In the genomic region with DNA sequence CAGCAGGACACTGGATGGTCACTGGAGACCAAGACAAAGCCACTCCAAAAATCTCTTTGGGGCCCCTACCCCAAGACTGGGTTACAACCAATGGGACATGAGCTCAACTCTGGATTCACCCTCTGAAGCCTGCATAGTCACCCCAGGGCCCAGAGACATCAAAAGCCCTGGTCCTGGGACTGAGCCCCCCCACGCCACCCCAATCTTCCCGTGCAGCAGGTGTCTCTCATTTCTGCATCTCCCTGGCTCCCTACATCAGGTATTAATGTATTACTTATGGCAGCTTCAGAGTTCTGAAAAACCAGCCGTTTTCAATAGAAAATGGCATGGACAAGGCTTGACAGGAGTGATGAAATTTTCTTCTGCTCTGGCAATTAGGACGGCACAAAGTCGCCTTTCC, we compare ENCODE assay signal across 9 mouse cellular contexts. TPM values are rescaled to one million over a fixed set of nuclear protein-coding genes. Genes with fewer than 3 reads are reported as not detected.
DNase-seq lines count a peak whose midpoint lies in the region; ATAC-seq and TF ChIP-seq lines count a peak whose summit lies in the region.
"Had no signal": no experiment of that assay in that cellular context is flagged by ENCODE, and none has a peak within 500 bp of the region (broad histone marks: within the 10 kb centered on the region; RNA-seq: fewer than 3 reads in every experiment).

No protein-coding gene starts in this region.

- H3K9me3 ChIP-seq in lung, embryonic 14.5 days (ENCODE audit: low read depth, low read length): no peaks in the 10 kb centered on the region
- no peaks in the 10 kb centered on the region for H3K9me3 ChIP-seq in forebrain, embryonic 14.5 days (replicated peaks; ENCODE audit: control insufficient read depth, low read length)
- no peaks in the 10 kb centered on the region for H3K9me3 ChIP-seq in hindbrain, embryonic 16.5 days (ENCODE audit: control insufficient read depth, low read length)
- H3K9me3 ChIP-seq in neural tube, embryonic 13.5 days: no peaks in the 10 kb centered on the region
- H3K9me3 ChIP-seq: intestine, embryonic 15.5 days had no signal

- H3K9ac ChIP-seq in lung, embryonic 14.5 days: no peak overlapping the region
- H3K9ac ChIP-seq in forebrain, embryonic 14.5 days (ENCODE audit: low read length): peak overlapping the region; percentile 86; the same call in 1 of the 2 replicates
- peak overlapping the region; percentile 93 for H3K9ac ChIP-seq in hindbrain, embryonic 16.5 days (ENCODE audit: low read depth, low read length)
- peak overlapping the region; percentile 91 for H3K9ac ChIP-seq in neural tube, embryonic 13.5 days

- no peaks in the 10 kb centered on the region for H3K36me3 ChIP-seq in lung, embryonic 14.5 days (ENCODE audit: insufficient read depth)
- no peaks in the 10 kb centered on the region for H3K36me3 ChIP-seq in forebrain, embryonic 14.5 days (ENCODE audit: control insufficient read depth, insufficient read depth, low read length)
- no peaks in the 10 kb centered on the region for H3K36me3 ChIP-seq in hindbrain, embryonic 16.5 days (ENCODE audit: control insufficient read depth, insufficient read depth, low read length)
- H3K36me3 ChIP-seq in neural tube, embryonic 13.5 days: no peaks in the 10 kb centered on the region
- H3K36me3 ChIP-seq: intestine, embryonic 15.5 days had no signal

- H3K27me3 ChIP-seq in lung, embryonic 14.5 days (ENCODE audit: insufficient read depth, low read length): no peaks in the 10 kb centered on the region
- H3K27me3 ChIP-seq in forebrain, embryonic 14.5 days (replicated peaks; ENCODE audit: control insufficient read depth, insufficient read depth, low read length): no peaks in the 10 kb centered on the region
- no peaks in the 10 kb centered on the region for H3K27me3 ChIP-seq in hindbrain, embryonic 16.5 days (replicated peaks; ENCODE audit: control insufficient read depth, insufficient read depth, low read length)
- H3K27me3 ChIP-seq in neural tube, embryonic 13.5 days: no peaks in the 10 kb centered on the region
- H3K27me3 ChIP-seq: intestine, embryonic 15.5 days had no signal

- peak overlapping the region; percentile 5; the same call in 1 of the 2 replicates for H3K27ac ChIP-seq in lung, embryonic 14.5 days (ENCODE audit: low read depth)
- H3K27ac ChIP-seq in forebrain, embryonic 14.5 days (ENCODE audit: low read depth, low read length): peak overlapping the region; percentile 21; the same call in 1 of the 2 replicates
- no peak overlapping the region for H3K27ac ChIP-seq in hindbrain, embryonic 16.5 days (ENCODE audit: low read depth, low read length)
- peak overlapping the region; percentile 98; the same call in 1 of the 2 replicates for H3K27ac ChIP-seq in neural tube, embryonic 13.5 days (replicated peaks)
- H3K27ac ChIP-seq: intestine, embryonic 15.5 days had no signal

- 74% methylated on average over 5 of the region's 5 CpGs for WGBS in lung, embryonic 14.5 days
- 12% methylated on average over 5 of the region's 5 CpGs for WGBS in forebrain, embryonic 14.5 days
- WGBS in hindbrain, embryonic 16.5 days: 27% methylated on average over 5 of the region's 5 CpGs
- WGBS in neural tube, embryonic 13.5 days: 30% methylated on average over 5 of the region's 5 CpGs

- H3K4me2 ChIP-seq in lung, embryonic 14.5 days: no peak overlapping the region
- H3K4me2 ChIP-seq in forebrain, embryonic 14.5 days (ENCODE audit: low read length): peak overlapping the region; percentile 82
- H3K4me2 ChIP-seq in hindbrain, embryonic 16.5 days (ENCODE audit: low read length): peak overlapping the region; percentile 81
- peak overlapping the region; percentile 82 for H3K4me2 ChIP-seq in neural tube, embryonic 13.5 days

- TF ChIP-seq CTCF in lung, embryonic 14.5 days (IDR thresholded peaks at IDR 0.05; ENCODE audit: low read depth): no peak

- H3K4me3 ChIP-seq in lung, embryonic 14.5 days (ENCODE audit: low read depth, low read length): no peak overlapping the region
- no peak overlapping the region for H3K4me3 ChIP-seq in forebrain, embryonic 14.5 days (ENCODE audit: low read depth, low read length)
- peak overlapping the region; percentile 93; the same call in 1 of the 2 replicates for H3K4me3 ChIP-seq in hindbrain, embryonic 16.5 days (ENCODE audit: low read length)
- peak overlapping the region; percentile 90 for H3K4me3 ChIP-seq in neural tube, embryonic 13.5 days

- DNase-seq in lung, embryonic 14.5 days: no peak
- DNase-seq in lung, postnatal 4 days: no peak
- DNase-seq in forebrain, embryonic 14.5 days (ENCODE audit: low spot score): no peak
- no peak for DNase-seq in spleen, postnatal 14 days (ENCODE audit: low spot score in 2 of 2)
- no peak for DNase-seq in adipocyte (ENCODE audit: low spot score)
- DNase-seq: lung, postnatal 36 days had no signal

- no peak for ATAC-seq in lung, embryonic 14.5 days (ENCODE audit: insufficient read depth)
- ATAC-seq in forebrain, embryonic 14.5 days: no peak
- no peak for ATAC-seq in hindbrain, embryonic 16.5 days
- ATAC-seq in neural tube, embryonic 13.5 days (ENCODE audit: low read depth): no peak
- ATAC-seq: intestine, embryonic 15.5 days had no signal

- 0 out of 2 replicates have a peak, but pooled peaks cover 9% of the 10 kb centered on the region for H3K4me1 ChIP-seq in lung, embryonic 14.5 days (ENCODE audit: insufficient read depth)
- H3K4me1 ChIP-seq in forebrain, embryonic 14.5 days (ENCODE audit: control insufficient read depth, insufficient read depth, low read length): peaks cover 28% of the 10 kb centered on the region
- H3K4me1 ChIP-seq in hindbrain, embryonic 16.5 days (ENCODE audit: control insufficient read depth, insufficient read depth, low read depth, low read length): peaks cover 30% of the 10 kb centered on the region
- peaks cover 70% of the 10 kb centered on the region for H3K4me1 ChIP-seq in neural tube, embryonic 13.5 days (replicated peaks)

RNA-seq across cellular contexts. Expression of gene Hdac4, which starts 17.9 kb away (rescaled TPM):
- 17.4 and 20.2 TPM in 2 replicates for polyA plus RNA-seq in lung, embryonic 14.5 days (2014; fragmentation: Nextera tagmentation; extraction: Ambion mirVana)
- 16.5 and 22.7 TPM in 2 replicates for polyA plus RNA-seq in forebrain, embryonic 14.5 days (2014; fragmentation: Nextera tagmentation; extraction: Ambion mirVana)
- 26.9 and 27.6 TPM in 2 replicates for polyA plus RNA-seq in hindbrain, embryonic 16.5 days (2015; fragmentation: Nextera tagmentation; extraction: Ambion mirVana)
- polyA plus RNA-seq in neural tube, embryonic 13.5 days (2015; fragmentation: Nextera tagmentation; extraction: Ambion mirVana): 27.5 and 28.7 TPM in 2 replicates

Comparison
In these comparisons a context has a peak if more than half of its experiments do, and no peak if none do; other contexts are left out.
1. H3K4me3 ChIP-seq: peak in hindbrain, embryonic 16.5 days (single experiment) and neural tube, embryonic 13.5 days (single experiment); none in lung, embryonic 14.5 days (single experiment) and forebrain, embryonic 14.5 days (single experiment).